Mouse (Mus musculus) ES-CJ7 (cell line): Measurements from ENCODE around the gene Zfp358.

Experiments
- DNase-seq: peaks from one replicate; pipeline ENCODE4 v3.0.0; 2011; ENCODE audit warnings: low read depth, low spot score

Gene Zfp358

DNA sequence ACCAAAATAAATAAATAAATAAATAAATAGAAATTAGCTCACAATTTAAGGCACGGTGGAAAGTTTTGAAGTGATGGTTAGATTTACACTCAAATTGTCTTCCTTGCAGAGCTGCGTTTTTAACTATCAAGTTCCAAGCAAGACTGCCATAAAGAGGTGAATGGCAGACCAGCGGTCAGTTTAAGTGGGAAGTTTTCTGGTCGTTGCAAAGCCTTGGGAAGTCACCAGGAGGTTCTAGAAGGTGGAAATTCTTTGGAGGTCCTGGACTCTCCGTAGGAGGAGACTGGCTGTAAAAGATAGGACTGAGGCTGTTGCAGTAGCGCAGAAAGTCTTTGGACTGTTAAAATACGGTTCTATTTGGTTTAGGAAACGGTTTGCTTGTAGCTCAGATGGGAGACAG is 6.8 kb downstream of the Zfp358 start:
- no peak for DNase-seq

DNA sequence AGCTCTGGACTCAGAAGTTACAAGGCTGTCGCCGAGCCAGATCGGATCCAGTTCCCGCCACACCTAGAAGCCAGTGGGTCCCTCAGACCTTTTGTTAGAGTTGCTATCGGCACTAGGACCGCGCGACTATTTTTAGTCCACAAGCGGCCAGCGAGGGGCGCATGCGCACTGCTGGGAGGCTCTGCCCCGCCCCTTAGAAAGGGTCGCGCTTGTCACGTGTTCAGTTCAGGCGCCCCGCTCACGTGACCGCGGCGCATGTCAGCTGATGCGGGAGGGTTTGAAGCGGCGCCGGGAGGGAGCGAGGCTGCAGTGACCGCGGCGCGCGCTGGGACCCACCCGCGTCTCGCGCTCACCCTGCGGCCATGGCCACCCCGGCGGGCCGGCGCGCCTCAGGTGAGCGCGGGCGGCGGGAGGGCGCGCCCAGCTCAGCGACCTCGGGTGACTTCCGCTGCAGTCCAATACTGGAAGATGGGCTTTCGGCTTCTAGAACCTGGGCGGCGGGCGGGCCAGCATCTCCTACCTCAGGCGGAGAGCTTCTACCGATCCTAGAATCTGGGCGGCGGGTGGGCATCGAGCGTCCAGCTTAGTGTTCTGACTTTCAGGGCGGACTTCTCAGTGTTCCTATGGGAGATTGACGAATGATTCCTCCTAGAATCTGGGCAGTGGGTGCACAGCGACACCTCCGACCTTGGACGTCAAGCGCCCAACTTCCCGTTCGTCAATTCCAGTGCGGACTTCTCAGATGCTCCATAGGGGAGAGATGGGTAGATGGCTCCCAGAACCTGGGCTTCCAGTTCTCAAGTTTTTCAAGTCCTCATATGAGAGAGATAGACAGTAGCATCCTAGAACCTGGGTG is 7.5 kb downstream of the Zfp358 start, which contains the start of gene Mcoln1:
Gene Mcoln1 (plus strand): TSS at position 223 of the 856 bp plus-strand sequence.
- DNase-seq, result peak; percentile 99

DNA sequence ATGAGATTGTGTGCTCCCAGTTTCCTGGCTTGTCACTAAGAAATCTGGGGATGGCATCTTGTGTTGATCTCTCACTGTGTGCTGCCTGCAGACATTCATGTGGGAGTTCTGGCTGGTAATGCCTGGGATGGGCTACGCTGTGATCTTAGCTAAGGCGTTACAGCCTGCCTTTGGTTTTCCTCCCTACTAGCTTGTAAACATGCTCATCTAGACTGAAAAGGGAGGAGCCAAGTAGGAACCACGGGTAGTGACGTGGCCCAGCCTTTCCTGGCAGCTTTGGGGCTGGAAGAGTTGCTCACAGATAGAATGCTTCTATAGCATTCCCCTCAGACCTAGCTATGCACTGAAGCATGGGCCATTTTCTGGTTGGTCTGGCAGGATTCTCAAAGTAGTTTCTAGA is 9.3 kb downstream of the Zfp358 start:
- no peak for DNase-seq

DNA sequence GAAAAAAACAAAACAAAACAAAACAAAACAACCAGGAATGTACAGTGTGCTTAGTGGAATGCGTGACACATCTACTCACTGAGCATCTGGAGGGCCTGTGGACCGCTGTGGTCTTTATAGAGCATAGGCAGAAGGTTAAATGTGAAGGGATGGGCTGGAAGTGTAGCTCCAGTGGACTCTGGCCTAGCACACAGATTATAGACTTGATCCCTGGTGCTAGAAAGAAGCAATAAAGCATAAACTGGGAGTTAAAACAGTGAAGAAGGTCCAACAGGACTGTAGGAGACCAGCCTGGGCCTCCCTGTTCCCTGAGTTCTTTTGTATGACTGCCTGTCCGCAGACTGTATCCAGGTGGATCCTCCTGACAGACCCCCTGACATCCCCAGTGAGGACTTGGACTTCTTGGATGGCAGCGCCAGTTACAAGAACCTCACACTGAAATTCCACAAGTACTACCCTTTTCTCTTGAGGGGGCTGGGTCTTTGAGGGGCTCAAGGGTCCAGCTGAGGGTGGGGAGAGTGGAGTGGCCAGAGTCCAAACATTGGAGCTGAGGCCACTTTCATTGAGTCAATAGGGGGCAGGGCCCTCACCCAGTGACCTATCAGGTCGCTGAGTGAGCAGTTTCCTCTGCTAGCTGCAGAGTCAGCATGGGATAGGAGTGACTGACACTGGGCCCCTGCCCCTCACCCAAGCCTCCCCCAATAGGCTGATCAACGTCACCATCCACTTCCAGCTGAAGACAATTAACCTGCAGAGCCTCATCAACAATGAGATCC is 15.2 kb downstream of the Zfp358 start:
- DNase-seq, result no peak

DNA sequence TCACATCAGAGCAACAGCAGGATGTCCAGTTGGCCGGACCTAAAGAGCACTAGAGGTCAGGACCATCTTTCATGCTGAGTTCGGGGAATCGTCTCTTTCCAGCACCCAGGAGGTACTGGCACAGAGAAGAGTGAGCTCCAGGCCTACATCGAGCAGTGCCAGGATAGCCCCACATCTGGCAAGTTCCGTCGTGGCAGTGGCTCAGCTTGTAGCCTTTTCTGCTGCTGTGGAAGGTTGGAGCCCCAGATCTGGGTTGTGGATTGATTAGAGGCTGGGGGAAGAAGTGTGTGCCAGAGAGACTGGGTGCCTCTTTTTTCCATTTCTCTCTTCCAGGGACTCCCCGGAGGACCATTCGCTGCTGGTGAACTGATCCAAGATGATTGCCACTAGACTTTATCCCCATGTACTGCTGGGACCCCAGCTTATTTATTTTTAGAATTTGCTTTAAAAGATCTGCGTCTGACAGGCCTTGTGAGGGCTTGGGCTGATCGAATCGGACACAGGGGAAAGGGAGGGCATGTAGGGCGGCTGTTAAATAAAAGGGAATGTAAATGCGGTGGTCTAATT is 21.8 kb downstream of the Zfp358 start:
- no peak for DNase-seq

DNA sequence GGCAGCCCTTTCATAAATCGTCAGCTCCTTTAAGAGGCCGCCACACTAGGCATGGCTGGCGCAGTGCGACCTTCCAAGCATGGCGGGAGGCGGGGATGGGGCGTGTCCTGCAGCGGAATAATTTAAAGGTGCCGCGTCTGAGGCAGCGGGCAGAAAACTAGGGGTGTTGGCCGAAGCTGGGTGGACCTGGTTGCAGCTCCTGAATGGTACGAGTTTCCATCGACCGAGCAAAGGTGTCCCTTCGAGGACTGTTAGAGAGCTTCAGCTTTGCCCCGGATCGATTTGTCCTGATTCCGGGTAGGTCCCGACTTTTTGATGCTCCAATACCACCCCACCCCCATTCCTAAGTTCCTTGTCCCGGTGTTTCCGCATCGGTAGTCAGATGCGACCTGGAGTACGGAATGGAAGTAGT is 22.3 kb downstream of the Zfp358 start, which contains the start of gene Pnpla6:
Gene Pnpla6 (plus strand): TSS at position 125 of the 412 bp plus-strand sequence.
- DNase-seq, result peak; percentile 82

DNA sequence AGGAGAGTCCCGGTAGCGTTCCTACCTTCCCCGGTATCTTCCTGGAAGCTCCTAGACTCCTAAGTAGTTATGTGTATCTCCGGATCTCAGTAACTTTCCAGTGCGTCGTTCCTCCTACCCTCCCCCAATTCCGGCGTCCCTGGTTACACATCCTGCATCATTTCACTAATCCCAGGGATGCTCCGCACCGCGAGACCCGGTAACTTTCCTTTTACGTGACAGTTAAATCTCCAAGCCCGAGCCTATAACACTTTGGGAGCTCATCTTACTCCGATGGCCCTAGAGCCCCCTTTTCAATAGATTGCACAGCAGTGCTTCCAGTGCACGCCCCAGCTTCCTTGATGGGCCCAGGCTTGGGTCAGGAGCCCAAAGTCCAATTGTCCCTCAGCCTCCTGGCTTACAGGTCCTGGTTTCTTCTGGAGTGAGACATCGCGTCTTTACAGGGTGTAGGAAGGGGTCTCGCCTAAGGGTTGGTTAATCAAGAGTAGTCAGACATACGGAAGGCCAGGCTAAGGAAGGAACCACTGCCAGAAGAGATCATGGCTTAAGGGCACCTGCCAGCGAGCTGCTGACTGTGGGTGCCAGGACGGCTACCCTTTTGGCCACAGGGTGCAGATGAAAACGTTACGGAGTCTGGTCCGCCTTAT is 23.0 kb downstream of the Zfp358 start:
- peak; percentile 71 for DNase-seq

DNA sequence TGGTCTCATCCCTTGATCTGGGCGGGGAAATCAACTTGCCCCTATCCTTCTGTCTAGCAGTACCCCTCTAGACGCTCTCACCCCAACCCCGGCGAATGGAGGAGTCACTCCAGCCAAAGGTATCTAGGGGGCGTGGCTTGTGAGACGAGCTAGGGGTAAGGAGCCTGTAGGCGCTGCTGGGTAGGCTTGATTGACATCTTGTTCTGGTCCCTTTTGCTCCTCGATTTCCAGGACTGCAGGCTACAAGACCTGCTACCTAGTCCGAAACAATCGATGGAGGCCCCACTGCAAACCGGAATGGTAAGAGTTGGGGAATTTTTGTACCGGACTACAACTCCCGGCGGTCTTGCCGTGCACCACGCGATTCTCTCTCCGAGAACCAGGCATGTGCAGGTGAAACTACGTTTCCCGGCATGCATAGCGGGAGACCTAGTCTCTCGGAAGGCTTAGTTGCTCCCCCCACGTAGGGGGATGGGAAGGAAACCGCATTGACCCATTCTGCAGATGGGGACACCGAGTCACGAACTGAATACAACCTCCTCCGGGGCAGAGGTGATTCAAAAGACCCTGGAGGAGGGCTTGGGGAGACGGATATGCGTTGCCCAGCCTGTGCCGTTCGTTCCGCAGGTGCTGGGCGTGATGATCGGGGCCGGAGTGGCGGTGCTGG is 23.6 kb downstream of the Zfp358 start:
- DNase-seq, result peak; percentile 98

DNA sequence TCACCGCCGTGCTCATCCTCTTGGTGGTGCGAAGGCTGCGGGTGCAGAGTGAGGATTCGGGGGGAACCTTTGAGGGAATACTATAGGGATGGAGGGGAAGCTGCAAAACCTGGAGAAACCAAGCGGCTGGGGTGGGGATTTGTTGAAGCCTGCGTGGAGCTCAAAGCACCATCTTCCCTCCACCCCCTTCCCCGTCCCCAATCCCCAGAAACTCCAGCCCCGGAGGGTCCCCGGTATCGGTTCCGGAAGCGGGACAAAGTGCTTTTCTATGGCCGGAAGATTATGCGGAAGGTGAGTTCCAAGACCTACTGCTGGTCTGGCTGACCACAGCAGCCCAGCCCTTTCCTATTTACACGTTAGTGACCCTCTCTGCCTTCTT is 24.2 kb downstream of the Zfp358 start:
- DNase-seq, result no peak

DNA sequence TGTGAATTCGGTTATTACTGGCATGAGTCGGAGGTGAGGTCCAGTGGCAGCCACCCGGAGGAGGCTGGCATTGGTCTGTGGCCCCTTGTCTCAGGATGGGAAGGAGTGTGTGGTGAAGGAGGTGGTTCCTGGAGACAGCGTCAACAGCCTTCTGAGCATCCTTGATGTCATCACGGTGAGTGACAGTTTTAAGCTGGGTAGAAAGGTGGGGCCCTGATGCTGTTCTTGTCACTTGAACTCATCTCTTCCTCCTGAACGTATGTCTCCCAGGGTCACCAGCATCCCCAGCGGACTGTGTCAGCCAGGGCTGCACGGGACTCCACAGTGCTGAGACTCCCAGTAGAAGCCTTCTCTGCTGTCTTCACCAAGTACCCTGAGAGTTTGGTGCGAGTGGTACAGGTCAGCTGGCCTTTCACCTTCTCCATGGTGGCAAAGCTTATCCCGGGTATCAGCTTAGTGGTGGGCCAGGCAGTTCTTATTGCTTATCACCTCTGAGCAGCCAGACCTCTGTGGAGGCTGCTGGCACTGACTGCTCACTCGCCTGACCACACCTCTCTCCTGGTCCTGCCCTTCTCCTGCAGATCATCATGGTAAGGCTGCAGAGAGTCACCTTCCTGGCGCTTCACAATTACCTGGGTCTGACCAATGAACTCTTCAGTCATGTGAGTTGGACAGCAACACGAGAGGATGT is 29.2 kb downstream of the Zfp358 start:
- DNase-seq, result no peak

DNA sequence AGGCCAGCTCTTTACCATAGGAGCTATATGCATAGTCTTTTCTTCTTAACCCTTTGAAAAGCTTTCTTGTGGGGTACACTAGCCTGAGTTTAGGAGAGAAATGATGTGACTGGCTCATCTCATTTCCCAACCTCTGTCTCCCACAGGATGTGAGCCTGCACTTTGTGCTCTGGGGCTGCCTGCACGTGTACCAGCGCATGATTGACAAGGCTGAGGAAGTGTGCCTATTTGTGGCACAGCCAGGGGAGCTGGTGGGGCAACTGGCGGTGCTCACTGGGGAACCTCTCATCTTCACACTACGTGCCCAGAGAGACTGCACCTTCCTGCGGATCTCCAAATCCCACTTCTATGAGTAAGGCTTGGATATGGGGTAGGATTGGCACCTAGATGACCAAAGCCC is 37.9 kb downstream of the Zfp358 start:
- DNase-seq, result no peak

DNA sequence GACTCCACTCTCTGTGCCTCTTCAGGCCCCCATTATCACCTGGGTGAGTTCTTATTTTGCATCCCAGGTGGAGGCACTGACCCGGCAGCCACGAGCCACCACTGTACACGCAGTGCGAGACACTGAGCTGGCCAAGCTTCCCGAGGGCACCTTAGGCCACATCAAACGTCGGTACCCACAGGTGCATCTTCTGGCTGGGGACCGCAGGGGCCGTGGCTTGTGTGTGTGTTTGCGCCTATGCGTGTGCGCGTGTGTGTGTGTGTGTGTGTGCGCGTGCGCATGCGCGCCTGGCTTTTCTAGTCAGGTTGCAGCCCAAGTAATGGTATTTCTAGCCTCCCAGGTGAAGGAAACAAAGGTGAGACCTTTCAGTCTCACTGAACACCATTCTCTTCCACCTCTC is 39.0 kb downstream of the Zfp358 start:
- no peak for DNase-seq

DNA sequence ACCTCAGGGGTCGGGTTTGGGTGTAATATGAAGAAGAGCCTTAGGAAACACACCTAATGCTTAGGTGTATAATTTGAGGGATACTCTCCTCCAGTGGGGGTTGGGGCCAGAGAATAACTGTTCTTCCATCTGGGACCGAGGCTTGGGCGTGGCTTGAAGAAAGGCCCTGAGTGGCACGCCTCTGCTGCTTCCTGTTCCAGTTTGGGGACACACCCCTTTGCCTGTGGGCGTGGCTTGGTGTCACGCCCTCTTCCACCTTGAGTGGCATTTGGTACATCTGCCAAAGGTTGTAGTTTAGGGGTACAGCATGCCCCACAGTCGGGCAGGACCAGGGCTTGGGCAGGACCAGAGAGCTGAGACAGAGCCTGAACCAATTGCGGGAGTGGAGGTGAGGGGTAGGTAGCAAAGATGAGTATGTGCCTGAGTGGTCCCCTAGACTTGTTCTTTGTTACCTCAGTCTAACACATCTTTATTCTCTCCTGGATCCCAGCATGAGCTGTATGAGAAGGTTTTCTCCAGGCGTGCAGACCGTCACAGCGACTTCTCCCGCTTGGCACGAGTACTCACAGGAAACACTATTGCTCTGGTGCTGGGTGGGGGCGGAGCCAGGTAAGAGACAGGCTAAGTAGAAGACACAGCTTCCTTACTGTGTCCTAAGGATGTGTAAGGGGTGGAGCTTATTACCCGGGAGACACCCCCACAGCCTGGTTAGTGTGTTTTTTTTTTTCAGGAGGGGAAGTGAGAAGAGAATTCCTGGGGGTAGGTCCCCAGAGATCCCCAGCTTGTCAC is 43.3 kb downstream of the Zfp358 start:
- DNase-seq, result peak; percentile 95

DNA sequence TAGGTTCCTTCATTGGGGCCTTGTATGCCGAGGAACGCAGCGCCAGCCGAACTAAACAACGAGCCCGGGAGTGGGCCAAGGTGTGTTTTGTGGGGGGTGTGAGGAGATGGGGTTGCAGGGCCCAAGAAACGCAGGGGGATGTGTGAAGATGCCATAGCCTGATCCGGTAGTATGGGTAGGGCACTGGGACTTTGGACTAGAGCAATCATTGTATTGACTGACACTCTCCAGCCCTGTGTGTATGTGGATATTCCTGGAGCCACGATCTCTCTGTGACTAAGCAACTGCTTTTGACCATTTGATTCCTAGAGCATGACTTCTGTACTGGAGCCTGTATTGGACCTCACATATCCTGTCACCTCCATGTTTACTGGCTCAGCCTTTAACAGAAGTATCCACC is 44.0 kb downstream of the Zfp358 start:
- DNase-seq, result no peak

DNA sequence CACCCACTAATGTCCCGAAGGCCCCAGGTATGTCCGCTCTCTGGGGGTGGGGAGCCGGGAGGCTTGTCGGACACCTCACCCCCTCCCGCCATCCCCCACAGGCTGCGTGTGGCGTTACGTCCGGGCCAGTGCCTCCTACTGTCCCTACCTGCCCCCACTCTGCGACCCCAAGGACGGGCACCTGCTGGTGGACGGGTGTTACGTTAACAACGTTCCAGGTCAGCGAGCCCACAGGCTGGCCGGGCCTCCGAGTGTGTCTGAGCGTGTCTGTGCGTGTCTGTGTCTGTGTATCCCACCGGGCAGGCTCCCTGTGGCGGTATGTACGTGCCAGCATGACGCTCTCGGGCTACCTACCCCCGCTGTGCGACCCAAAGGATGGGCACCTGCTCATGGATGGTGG is 44.7 kb downstream of the Zfp358 start:
- DNase-seq, result no peak

DNA sequence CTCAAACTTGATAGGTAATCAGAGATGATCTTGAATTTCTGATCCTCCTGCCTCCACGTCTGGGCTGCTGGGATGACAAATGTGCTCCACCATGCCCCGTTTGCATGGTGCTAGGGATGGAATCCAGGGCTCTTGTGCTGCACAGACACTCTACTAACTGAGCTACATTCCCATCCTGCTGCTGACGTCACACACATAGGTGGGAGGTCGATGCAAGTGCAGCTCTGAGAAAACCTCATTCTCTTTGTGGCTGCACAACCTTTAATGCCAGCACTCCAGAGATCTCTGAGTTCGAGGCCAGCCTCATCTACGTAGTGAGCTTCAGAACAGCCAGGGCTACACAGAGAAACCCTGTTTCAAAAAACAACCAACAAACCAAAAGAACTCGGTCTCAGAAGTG is 46.2 kb downstream of the Zfp358 start:
- DNase-seq, result no peak

DNA sequence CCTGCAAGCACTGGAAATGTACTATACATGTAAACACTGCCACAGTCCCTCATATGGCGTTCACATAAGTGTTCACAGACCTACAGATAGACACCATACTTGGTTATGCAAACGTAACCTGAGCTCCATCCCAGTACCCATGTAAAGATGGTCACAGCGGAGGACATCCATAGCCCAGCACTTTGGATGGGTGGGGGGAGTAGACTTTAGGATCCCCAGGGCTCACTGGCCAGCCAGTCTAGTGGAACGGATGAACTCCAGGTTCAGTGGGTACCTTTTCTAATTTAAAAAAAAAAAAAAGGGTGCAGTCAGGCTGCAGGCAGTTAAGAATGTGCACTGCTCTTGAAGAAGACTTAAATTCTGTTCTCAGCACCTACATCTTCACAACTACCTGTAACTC is 47.1 kb downstream of the Zfp358 start:
- no peak for DNase-seq

DNA sequence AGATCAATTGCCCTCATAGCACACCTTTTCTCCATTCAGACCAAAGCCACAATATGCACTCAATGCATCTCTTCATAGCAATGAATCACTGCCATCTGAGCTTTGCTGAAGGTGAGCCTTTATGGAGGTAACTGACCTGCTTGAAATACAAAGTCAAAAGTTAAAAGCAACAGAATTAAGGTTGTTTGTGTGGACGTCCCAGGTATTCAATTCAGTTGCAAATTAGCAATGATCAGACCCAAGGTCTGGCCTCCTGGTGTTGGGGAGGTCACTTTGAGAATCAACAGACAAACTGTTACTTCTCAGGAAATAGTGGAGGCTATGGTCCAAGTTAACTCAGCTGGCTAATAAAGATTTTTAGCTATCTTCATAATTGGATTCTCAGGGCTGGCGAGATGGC is 53.6 kb downstream of the Zfp358 start:
- DNase-seq, result peak; percentile 84
